Mouse (Mus musculus) neural tube, embryonic 11.5 days (tissue): ENCODE data around the gene Mospd3. TPM values are rescaled to one million over a fixed set of nuclear protein-coding genes. Genes with fewer than 3 reads are reported as not detected.

Experiments
- ATAC-seq: fragments of 200-750 bp; cut with Nextera tagmentation; 2 replicates; pipeline ENCODE4 v1.8.0; 2017; ENCODE audit warnings: moderate number of reproducible peaks, mild to moderate bottlenecking, moderate TSS enrichment, moderate library complexity; ENCODE audit not compliant: insufficient read depth, low FRiP score, low TSS enrichment
- DNase-seq: peaks from one replicate; pipeline ENCODE4 v3.0.0-alpha.2; 2015; ENCODE audit warnings: low spot score
- H3K27ac ChIP-seq: fragments of 300-500 bp; sonication (generic); 2 replicates; pipeline ENCODE4 v1.5.1; 2014; ENCODE audit warnings: low read depth, mild to moderate bottlenecking, low read length
- H3K27me3 ChIP-seq: fragments of 300-500 bp; sonication (generic); 2 replicates; pipeline ENCODE4 v1.6.1; 2014; ENCODE audit warnings: mild to moderate bottlenecking, low read length, mixed read lengths; ENCODE audit not compliant: control insufficient read depth, insufficient read depth
- H3K36me3 ChIP-seq: fragments of 300-500 bp; sonication (generic); 2 replicates; pipeline ENCODE4 v1.6.1; 2014; ENCODE audit warnings: mild to moderate bottlenecking, low read length, moderate library complexity, mixed read lengths; ENCODE audit not compliant: control insufficient read depth, insufficient read depth
- H3K4me1 ChIP-seq: fragments of 300-500 bp; sonication (generic); 2 replicates; pipeline ENCODE4 v1.6.1; 2014; ENCODE audit warnings: low read length, mixed read lengths; ENCODE audit not compliant: control insufficient read depth, insufficient read depth
- H3K4me2 ChIP-seq: fragments of 300-500 bp; sonication (generic); 2 replicates; pipeline ENCODE4 v1.6.1; 2014; ENCODE audit warnings: low read depth, mild to moderate bottlenecking, moderate library complexity
- H3K4me3 ChIP-seq: fragments of 300-500 bp; sonication (generic); 2 replicates; pipeline ENCODE4 v1.5.1; 2014; ENCODE audit warnings: low read depth, low read length
- H3K9ac ChIP-seq: fragments of 300-500 bp; sonication (generic); 2 replicates; pipeline ENCODE4 v1.6.1; 2014; ENCODE audit warnings: mild to moderate bottlenecking, low read length
- H3K9me3 ChIP-seq: fragments of 300-500 bp; sonication (generic); 2 replicates; pipeline ENCODE4 v1.6.1; 2016; ENCODE audit warnings: low read length; ENCODE audit not compliant: control insufficient read depth
- WGBS: fragments of 180-500 bp; shearing (Covaris S2); extraction: QIAGEN DNeasy Blood & Tissue Kit; methylation state at CpG from one replicate; pipeline ENCODE4 v1.1.7; 2014; 5-methylcytosine and 5-hydroxymethylcytosine counted together
- polyA plus RNA-seq: library from polyadenylated mRNA; unstranded; fragments of >200 nt; fragmentation: Nextera tagmentation; extraction: Ambion mirVana; gene quantifications from 2 replicates; pipeline ENCODE4 v1.2.1, GENCODE M21; 2014

The Mospd3 gene
- polyA plus RNA-seq, 1 experiment from 2014 or later = 28.5 TPM

GRCm38 (mm10) chr5:137598100-137598826, 2.6 kb downstream of the Mospd3 start:
- Histone ChIP-seq H3K27ac (no peak overlapping the region), H3K36me3 (peaks cover 2% of the 10 kb centered on the region; the same call in 1 of the 2 replicates), H3K4me1 (peaks cover 10% of the 10 kb centered on the region; the same call in 1 of the 2 replicates), H3K4me2 (no peak overlapping the region), H3K4me3 (no peak overlapping the region), H3K27me3 (no peaks in the 10 kb centered on the region), H3K9ac (no peak overlapping the region), H3K9me3 (no peaks in the 10 kb centered on the region)
- 92% methylated on average over 2 of the region's 2 CpGs for WGBS
- no peak for ATAC-seq
- DNase-seq = no peak

- Histone ChIP-seq H3K27ac (no peak overlapping the region), H3K4me3 (no peak overlapping the region), H3K9me3 (no peaks in the 10 kb centered on the region), H3K9ac (no peak overlapping the region), H3K36me3 (peaks cover 2% of the 10 kb centered on the region; the same call in 1 of the 2 replicates), H3K4me2 (no peak overlapping the region), H3K27me3 (no peaks in the 10 kb centered on the region), H3K4me1 (peaks cover 10% of the 10 kb centered on the region; the same call in 1 of the 2 replicates)
- no peak for ATAC-seq
- WGBS = 93% methylated on average over 6 of the region's 6 CpGs
- DNase-seq = no peak
Observed at GRCm38 (mm10) chr5:137597625-137598024, 3.2 kb downstream of the Mospd3 start.

DNA sequence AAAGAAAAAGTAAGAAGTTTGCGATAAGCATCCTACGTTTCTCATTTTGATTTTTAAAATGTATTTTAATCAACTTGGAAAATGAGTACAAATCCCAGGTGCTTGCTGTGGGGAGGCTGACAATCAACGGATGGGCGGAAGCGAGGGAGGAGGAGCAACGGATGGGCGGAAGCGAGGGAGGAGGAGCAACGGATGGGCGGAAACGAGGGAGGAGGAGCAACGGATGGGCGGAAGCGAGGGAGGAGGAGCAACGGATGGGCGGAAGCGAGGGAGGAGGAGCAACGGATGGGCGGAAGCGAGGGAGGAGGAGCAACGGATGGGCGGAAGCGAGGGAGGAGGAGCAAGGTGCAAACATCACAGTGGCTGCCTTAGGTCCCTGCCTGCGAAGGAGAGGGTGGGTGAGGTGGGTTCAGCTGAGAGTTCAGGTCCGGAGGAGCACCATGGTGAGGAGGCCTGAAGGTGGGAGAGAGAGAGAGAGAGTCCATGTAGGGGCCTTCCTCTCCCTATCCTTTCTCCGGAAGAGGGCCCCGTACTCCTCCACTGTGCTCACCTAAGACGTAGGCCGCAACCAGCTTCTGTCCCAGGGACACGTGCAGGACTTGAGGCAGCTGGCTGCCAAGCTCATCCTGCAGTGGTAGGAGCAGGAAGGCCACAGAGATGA, 4.1 kb downstream of the Mospd3 start:
- ATAC-seq = no peak

DNA sequence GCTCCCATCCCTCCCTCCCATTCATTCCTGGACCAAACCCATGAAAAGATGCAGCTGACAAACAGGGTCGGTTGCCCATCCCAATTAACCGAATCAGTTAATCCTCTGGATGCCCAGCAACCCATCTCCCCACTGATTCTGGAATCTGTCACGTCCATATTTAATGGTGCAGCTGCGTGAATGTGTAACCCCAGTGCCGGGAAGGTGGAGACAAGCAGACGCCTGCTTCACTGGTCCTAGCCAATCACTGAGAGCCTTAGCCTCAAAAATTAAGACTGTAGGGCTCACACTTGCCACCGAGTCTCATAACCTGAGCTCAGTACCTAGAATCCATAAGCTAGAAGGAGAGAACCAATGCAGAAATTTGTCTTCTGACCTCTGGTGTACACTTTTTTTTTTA, 4.9 kb downstream of the Mospd3 start:
- no peak overlapping the region for H3K4me3 ChIP-seq
- H3K27ac ChIP-seq = no peak overlapping the region
- H3K36me3 ChIP-seq = peaks cover 2% of the 10 kb centered on the region; the same call in 1 of the 2 replicates
- H3K4me1 ChIP-seq = peaks cover 10% of the 10 kb centered on the region; the same call in 1 of the 2 replicates
- DNase-seq (no peak), ATAC-seq (no peak)
- no peaks in the 10 kb centered on the region for H3K27me3 ChIP-seq
- no peak overlapping the region for H3K4me2 ChIP-seq
- H3K9ac ChIP-seq = no peak overlapping the region
- 72% methylated on average over 7 of the region's 7 CpGs for WGBS
- no peaks in the 10 kb centered on the region for H3K9me3 ChIP-seq

More for the DNA sequence above, 4.1 kb downstream of the Mospd3 start:
- Histone ChIP-seq H3K4me2 (peak overlapping the region; percentile 26; the same call in 1 of the 2 replicates), H3K9ac (no peak overlapping the region), H3K4me3 (no peak overlapping the region), H3K9me3 (no peaks in the 10 kb centered on the region), H3K27ac (no peak overlapping the region), H3K36me3 (peaks cover 2% of the 10 kb centered on the region; the same call in 1 of the 2 replicates), H3K27me3 (no peaks in the 10 kb centered on the region), H3K4me1 (peaks cover 10% of the 10 kb centered on the region; the same call in 1 of the 2 replicates)
- DNase-seq = no peak
- 29% methylated on average over 26 of the region's 30 CpGs for WGBS

- no peaks in the 10 kb centered on the region for H3K4me1 ChIP-seq
- no peak overlapping the region for H3K9ac ChIP-seq
- no peak for ATAC-seq
- H3K27me3 ChIP-seq = no peaks in the 10 kb centered on the region
- no peak overlapping the region for H3K4me2 ChIP-seq
- WGBS = 74% methylated on average over 5 of the region's 5 CpGs
- no peaks in the 10 kb centered on the region for H3K36me3 ChIP-seq
- DNase-seq = no peak
- no peaks in the 10 kb centered on the region for H3K9me3 ChIP-seq
- no peak overlapping the region for H3K27ac ChIP-seq
- H3K4me3 ChIP-seq = no peak overlapping the region
Observed at GRCm38 (mm10) chr5:137590507-137590906, 10.4 kb downstream of the Mospd3 start.

- no peaks in the 10 kb centered on the region for H3K9me3 ChIP-seq
- no peak for ATAC-seq
- H3K4me1 ChIP-seq = no peaks in the 10 kb centered on the region
Observed at GRCm38 (mm10) chr5:137584976-137585375, 15.9 kb downstream of the Mospd3 start.

GRCm38 (mm10) chr5:137583670-137584169, 17.1 kb downstream of the Mospd3 start:
- Histone ChIP-seq H3K4me2 (peak overlapping the region; percentile 38), H3K9ac (peak overlapping the region; percentile 39), H3K4me3 (peak overlapping the region; percentile 24), H3K27ac (no peak overlapping the region), H3K27me3 (peaks cover 15% of the 10 kb centered on the region), H3K9me3 (no peaks in the 10 kb centered on the region), H3K4me1 (no peaks in the 10 kb centered on the region), H3K36me3 (no peaks in the 10 kb centered on the region)
- ATAC-seq (peak; percentile 45), DNase-seq (peak; percentile 69)
- 22% methylated on average over 27 of the region's 27 CpGs for WGBS

More at GRCm38 (mm10) chr5:137584976-137585375, 15.9 kb downstream of the Mospd3 start:
- DNase-seq = peak; percentile 53
- WGBS = 33% methylated on average over 8 of the region's 8 CpGs
- H3K27me3 ChIP-seq = peaks cover 15% of the 10 kb centered on the region
- H3K9ac ChIP-seq = no peak overlapping the region
- H3K4me3 ChIP-seq = no peak overlapping the region
- H3K36me3 ChIP-seq = no peaks in the 10 kb centered on the region
- H3K27ac ChIP-seq = no peak overlapping the region
- H3K4me2 ChIP-seq = no peak overlapping the region

DNA sequence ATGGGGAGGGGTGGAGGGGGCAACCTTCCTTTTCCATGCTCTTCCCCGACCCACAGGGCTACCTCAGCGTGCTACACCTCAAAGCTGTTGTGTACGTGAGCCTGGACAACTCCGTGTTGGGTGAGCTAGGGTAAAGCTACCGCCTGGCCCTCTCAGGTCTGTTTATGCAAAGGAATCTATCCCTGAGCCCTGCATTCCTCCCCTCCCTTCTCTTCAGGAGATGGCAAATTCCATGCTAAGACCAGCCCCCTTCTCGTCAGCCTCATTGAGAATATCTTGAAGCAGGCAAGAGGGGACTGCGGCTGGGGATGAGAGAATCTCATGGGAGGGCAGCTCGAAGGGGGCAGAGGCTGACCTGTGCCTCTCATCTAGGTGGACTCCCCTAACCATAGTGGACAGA, 18.2 kb downstream of the Mospd3 start:
- Histone ChIP-seq H3K27me3 (peaks cover 15% of the 10 kb centered on the region), H3K4me3 (no peak overlapping the region), H3K4me1 (no peaks in the 10 kb centered on the region), H3K9ac (no peak overlapping the region), H3K27ac (no peak overlapping the region), H3K36me3 (no peaks in the 10 kb centered on the region), H3K9me3 (no peaks in the 10 kb centered on the region), H3K4me2 (no peak overlapping the region)
- ATAC-seq (no peak), DNase-seq (no peak)
- 37% methylated on average over 8 of the region's 8 CpGs for WGBS
